9 mouse cellular contexts compared by ENCODE assay signal in genomic region chr16:84825009-84825408, GRCm38 (mm10). TPM values are rescaled to one million over a fixed set of nuclear protein-coding genes. Genes with fewer than 3 reads are reported as not detected.
DNase-seq lines count a peak whose midpoint lies in the region; ATAC-seq and TF ChIP-seq lines count a peak whose summit lies in the region.
"Had no signal": no experiment of that assay in that cellular context is flagged by ENCODE, and none has a peak within 500 bp of the region (broad histone marks: within the 10 kb centered on the region; RNA-seq: fewer than 3 reads in every experiment).

No protein-coding gene starts in this region.

- WGBS in cerebellum, adult 2 months = 47% methylated on average over 6 of the region's 6 CpGs
- 48% methylated on average over 6 of the region's 6 CpGs for WGBS in heart, postnatal 0 days
- WGBS in lung, embryonic 14.5 days = 60% methylated on average over 6 of the region's 6 CpGs

- H3K9ac ChIP-seq in heart, postnatal 0 days (replicated peaks; ENCODE audit: low read depth, low read length) = 0 out of 2 replicates have a peak overlapping the region, but pooled peaks have one; percentile 11
- H3K9ac ChIP-seq in lung, embryonic 14.5 days = no peak overlapping the region
- H3K9ac ChIP-seq: liver, embryonic 14.5 days had no signal

- no peak overlapping the region for H3K4me3 ChIP-seq in cerebellum, adult 2 months (replicated peaks; ENCODE audit: insufficient read depth, low read depth, low read length)
- H3K4me3 ChIP-seq in heart, postnatal 0 days (ENCODE audit: low read depth, low read length) = no peak overlapping the region
- no peak overlapping the region for H3K4me3 ChIP-seq in lung, embryonic 14.5 days (ENCODE audit: low read depth, low read length)

- peaks cover 83% of the 10 kb centered on the region for H3K36me3 ChIP-seq in heart, postnatal 0 days (replicated peaks; ENCODE audit: control insufficient read depth, insufficient read depth, low read length)
- H3K36me3 ChIP-seq in lung, embryonic 14.5 days (ENCODE audit: insufficient read depth) = peaks cover 64% of the 10 kb centered on the region

- H3K4me2 ChIP-seq in heart, postnatal 0 days (ENCODE audit: low read depth, low read length) = no peak overlapping the region
- no peak overlapping the region for H3K4me2 ChIP-seq in lung, embryonic 14.5 days

- DNase-seq in cerebellum, postnatal 10 days = peak; percentile 23 to 28
- no peak for DNase-seq in cerebellum, adult 2 months
- DNase-seq in CD4-positive, CD25-positive, alpha-beta regulatory T cell, adult 2 months (ENCODE audit: low read depth, low spot score) = peak; percentile 66
- no peak for DNase-seq in heart, postnatal 0 days (ENCODE audit: low spot score)
- peak; percentile 71 for DNase-seq in lung, embryonic 14.5 days
- DNase-seq in retina, postnatal 1 day = no peak
- no peak for DNase-seq in spleen, adult 12 weeks (ENCODE audit: low spot score)
- DNase-seq in right cerebral cortex, adult 2 months (ENCODE audit: low spot score in 2 of 2) = no peak

- no peaks in the 10 kb centered on the region for H3K4me1 ChIP-seq in cerebellum, adult 2 months (ENCODE audit: control insufficient read depth, insufficient read depth, low read length)
- H3K4me1 ChIP-seq in heart, postnatal 0 days (ENCODE audit: control insufficient read depth, insufficient read depth) = no peaks in the 10 kb centered on the region; the same call in 1 of the 2 replicates
- H3K4me1 ChIP-seq in lung, embryonic 14.5 days (ENCODE audit: insufficient read depth) = no peaks in the 10 kb centered on the region

- no peak for TF ChIP-seq CTCF in cerebellum, adult 2 months (IDR thresholded peaks at IDR 0.05; ENCODE audit: borderline replicate concordance, insufficient read depth, low read depth, low read length)
- TF ChIP-seq CTCF in heart, postnatal 0 days (IDR thresholded peaks at IDR 0.05; ENCODE audit: low read depth) = no peak
- no peak for TF ChIP-seq CTCF in lung, embryonic 14.5 days (IDR thresholded peaks at IDR 0.05; ENCODE audit: low read depth)

- TF ChIP-seq POLR2A in cerebellum, adult 2 months (IDR thresholded peaks at IDR 0.05; ENCODE audit: borderline replicate concordance, insufficient read depth, low read length) = no peak

- no peak overlapping the region for H3K27ac ChIP-seq in cerebellum, adult 2 months (ENCODE audit: insufficient read depth, low read length)
- peak overlapping the region; percentile 71 for H3K27ac ChIP-seq in heart, postnatal 0 days (ENCODE audit: low read depth)
- 0 out of 2 replicates have a peak overlapping the region, but pooled peaks have one; percentile 18 for H3K27ac ChIP-seq in lung, embryonic 14.5 days (ENCODE audit: low read depth)
- H3K27ac ChIP-seq: liver, embryonic 14.5 days had no signal

- no peaks in the 10 kb centered on the region for H3K27me3 ChIP-seq in cerebellum, adult 2 months (ENCODE audit: control insufficient read depth, insufficient read depth, low read length)
- H3K27me3 ChIP-seq in heart, postnatal 0 days (ENCODE audit: control insufficient read depth, insufficient read depth, low read length) = no peaks in the 10 kb centered on the region
- no peaks in the 10 kb centered on the region for H3K27me3 ChIP-seq in lung, embryonic 14.5 days (ENCODE audit: insufficient read depth, low read length)

- no peaks in the 10 kb centered on the region for H3K9me3 ChIP-seq in heart, postnatal 0 days (replicated peaks; ENCODE audit: control insufficient read depth, low read length)
- H3K9me3 ChIP-seq in lung, embryonic 14.5 days (ENCODE audit: low read depth, low read length) = no peaks in the 10 kb centered on the region

- ATAC-seq in heart, postnatal 0 days (ENCODE audit: insufficient read depth, low read depth) = peak; percentile 72
- ATAC-seq in lung, embryonic 14.5 days (ENCODE audit: insufficient read depth) = peak; percentile 81

- TF ChIP-seq EP300 in heart, postnatal 0 days (IDR thresholded peaks at IDR 0.05; ENCODE audit: low read depth) = peak; percentile 83; the same call in 1 of the 2 replicates

RNA-seq across cellular contexts. Expression of gene Gabpa, which starts 9.7 kb away (rescaled TPM):
- 18.7 and 20.6 TPM in 2 replicates for polyA plus RNA-seq in cerebellum, adult 2 months (2012; rRNA removed)
- total RNA-seq in heart, postnatal 0 days (2014; rRNA removed; ENCODE audit: low replicate concordance) = 19.7 and 34.9 TPM in 2 replicates
- polyA plus RNA-seq in heart, postnatal 0 days (2015; fragmentation: Nextera tagmentation; extraction: Ambion mirVana) = 20.3 and 21.1 TPM in 2 replicates
- 47.4 and 47.5 TPM in 2 replicates for polyA plus RNA-seq in lung, embryonic 14.5 days (2014; fragmentation: Nextera tagmentation; extraction: Ambion mirVana)

RNA-seq across cellular contexts. Expression of gene Atp5j, which starts 10.4 kb away (rescaled TPM):
- polyA plus RNA-seq in cerebellum, adult 2 months (2012; rRNA removed) = 446 and 451 TPM in 2 replicates
- total RNA-seq in heart, postnatal 0 days (2014; rRNA removed; ENCODE audit: low replicate concordance) = 301 and 405 TPM in 2 replicates
- 3,491 and 3,728 TPM in 2 replicates for polyA plus RNA-seq in heart, postnatal 0 days (2015; fragmentation: Nextera tagmentation; extraction: Ambion mirVana)
- polyA plus RNA-seq in lung, embryonic 14.5 days (2014; fragmentation: Nextera tagmentation; extraction: Ambion mirVana) = 842 and 905 TPM in 2 replicates

RNA-seq across cellular contexts. Expression of gene Jam2, which starts 51.1 kb away (rescaled TPM):
- polyA plus RNA-seq in cerebellum, adult 2 months (2012; rRNA removed) = 37.9 and 38.0 TPM in 2 replicates
- total RNA-seq in heart, postnatal 0 days (2014; rRNA removed; ENCODE audit: low replicate concordance) = 20.0 and 28.0 TPM in 2 replicates
- 17.4 and 20.1 TPM in 2 replicates for polyA plus RNA-seq in heart, postnatal 0 days (2015; fragmentation: Nextera tagmentation; extraction: Ambion mirVana)
- 12.4 and 14.9 TPM in 2 replicates for polyA plus RNA-seq in lung, embryonic 14.5 days (2014; fragmentation: Nextera tagmentation; extraction: Ambion mirVana)

Comparison
In these comparisons a context has a peak if more than half of its experiments do, and no peak if none do; other contexts are left out.
1. DNase-seq: peak in cerebellum, postnatal 10 days (2 of 2), CD4-positive, CD25-positive, alpha-beta regulatory T cell, adult 2 months (single experiment) and lung, embryonic 14.5 days (single experiment); none in cerebellum, adult 2 months (0 of 2), heart, postnatal 0 days (single experiment), retina, postnatal 1 day (single experiment), spleen, adult 12 weeks (single experiment) and right cerebral cortex, adult 2 months (0 of 2).